Mouse (Mus musculus): Measurements from ENCODE around the gene Cacng3. TPM values are rescaled to one million over a fixed set of nuclear protein-coding genes. Genes with fewer than 3 reads are reported as not detected.

Cacng3 gene
- polyA plus RNA-seq, 1 experiment, result not detected

DNA sequence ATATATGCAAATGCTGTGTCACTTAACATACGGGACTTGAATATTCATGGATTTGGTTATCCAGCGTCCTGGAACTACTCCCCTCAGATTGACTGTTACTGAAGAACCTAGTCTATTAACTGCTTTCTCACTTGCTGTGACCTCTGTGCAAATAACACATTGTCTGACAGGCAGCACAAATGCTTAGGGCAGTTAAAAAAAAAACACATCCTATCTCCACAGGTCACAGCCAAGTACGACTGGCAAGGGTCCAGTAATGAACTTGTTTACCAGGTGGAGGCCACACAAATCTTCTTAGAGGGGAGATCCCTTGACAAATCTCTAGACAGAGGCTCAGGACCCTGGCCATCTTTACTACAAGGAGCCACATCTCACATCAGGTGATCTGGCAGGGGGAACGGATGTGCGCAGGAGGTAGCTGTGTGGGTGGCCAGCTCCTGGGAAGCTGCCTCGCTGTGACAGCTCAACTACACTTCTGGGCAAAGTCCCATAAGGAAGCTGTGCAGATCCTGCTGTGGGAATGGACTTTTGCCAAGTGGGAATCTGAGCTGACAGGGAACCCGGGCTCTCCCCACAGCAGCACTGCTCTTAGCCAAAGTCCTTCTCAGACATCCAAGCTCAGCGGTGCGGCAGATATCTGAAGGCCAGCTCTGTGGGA is 133.7 kb downstream of the Cacng3 start:
- Histone ChIP-seq H3K27me3 (ENCODE audit: control insufficient read depth, insufficient read depth, insufficient read length) (peaks cover 18% of the 10 kb centered on the region), H3K4me3 (ENCODE audit: insufficient read depth, poor library complexity, severe bottlenecking) (no peak overlapping the region), H3K36me3 (ENCODE audit: control insufficient read depth, insufficient read depth) (no peaks in the 10 kb centered on the region), H3K79me3 (ENCODE audit: low read depth) (no peaks in the 10 kb centered on the region), H3K79me2 (ENCODE audit: control insufficient read depth, insufficient read depth) (no peaks in the 10 kb centered on the region), H3ac (ENCODE audit: control insufficient read depth, insufficient read length, low read depth) (no peak overlapping the region)
- no peak for TF ChIP-seq MAX (IDR thresholded peaks at IDR 0.05)
- no peak for TF ChIP-seq CEBPB (IDR thresholded peaks at IDR 0.05; ENCODE audit: low read depth)
- TF ChIP-seq MYOG (IDR thresholded peaks at IDR 0.05; ENCODE audit: control insufficient read depth, extremely low read depth, insufficient read length), result no peak
- no peak for TF ChIP-seq MYOD1 (IDR thresholded peaks at IDR 0.05; ENCODE audit: control insufficient read depth, insufficient read length, low read depth)
- TF ChIP-seq FOSL1 (IDR thresholded peaks at IDR 0.05; ENCODE audit: insufficient read depth, low read length, poor library complexity, severe bottlenecking), result no peak
- no peak for TF ChIP-seq CTCF (IDR thresholded peaks at IDR 0.05; ENCODE audit: control insufficient read depth, insufficient read depth, insufficient read length)
- no peak for TF ChIP-seq USF1 (IDR thresholded peaks at IDR 0.05; ENCODE audit: low read depth)

DNA sequence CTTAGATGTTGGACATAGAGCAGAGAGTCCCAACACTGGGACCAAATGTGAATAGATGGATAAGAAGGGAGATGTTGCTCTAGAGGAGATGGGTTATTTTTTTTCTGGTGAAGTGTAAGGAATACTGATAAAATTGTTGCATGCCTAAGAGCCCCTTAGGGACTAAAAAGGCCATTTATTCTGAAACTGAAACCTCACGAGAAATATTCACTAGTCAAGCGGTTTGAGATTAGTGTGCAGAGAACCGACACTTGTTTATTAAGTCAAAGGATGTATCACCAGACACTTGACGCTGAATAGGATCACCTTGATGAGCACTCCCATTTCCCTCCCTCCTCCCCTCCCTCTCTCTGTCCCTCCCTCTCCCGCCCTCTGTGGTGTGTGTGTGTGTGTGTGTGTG is 136.2 kb downstream of the Cacng3 start:
- Histone ChIP-seq H3K27me3 (ENCODE audit: control insufficient read depth, insufficient read depth, insufficient read length) (peaks cover 18% of the 10 kb centered on the region), H3K79me2 (ENCODE audit: control insufficient read depth, insufficient read depth) (no peaks in the 10 kb centered on the region), H3K36me3 (ENCODE audit: control insufficient read depth, insufficient read depth) (no peaks in the 10 kb centered on the region), H3ac (ENCODE audit: control insufficient read depth, insufficient read length, low read depth) (no peak overlapping the region), H3K79me3 (ENCODE audit: low read depth) (no peaks in the 10 kb centered on the region), H3K4me3 (ENCODE audit: insufficient read depth, poor library complexity, severe bottlenecking) (no peak overlapping the region)
- TF ChIP-seq MYOD1 (IDR thresholded peaks at IDR 0.05; ENCODE audit: control insufficient read depth, insufficient read length, low read depth), result no peak
- no peak for TF ChIP-seq USF1 (IDR thresholded peaks at IDR 0.05; ENCODE audit: low read depth)
- no peak for TF ChIP-seq CEBPB (IDR thresholded peaks at IDR 0.05; ENCODE audit: low read depth)
- TF ChIP-seq CTCF (IDR thresholded peaks at IDR 0.05; ENCODE audit: control insufficient read depth, insufficient read depth, insufficient read length), result no peak
- TF ChIP-seq FOSL1 (IDR thresholded peaks at IDR 0.05; ENCODE audit: insufficient read depth, low read length, poor library complexity, severe bottlenecking), result no peak
- no peak for TF ChIP-seq MAX (IDR thresholded peaks at IDR 0.05)
- no peak for TF ChIP-seq MYOG (IDR thresholded peaks at IDR 0.05; ENCODE audit: control insufficient read depth, extremely low read depth, insufficient read length)

DNA sequence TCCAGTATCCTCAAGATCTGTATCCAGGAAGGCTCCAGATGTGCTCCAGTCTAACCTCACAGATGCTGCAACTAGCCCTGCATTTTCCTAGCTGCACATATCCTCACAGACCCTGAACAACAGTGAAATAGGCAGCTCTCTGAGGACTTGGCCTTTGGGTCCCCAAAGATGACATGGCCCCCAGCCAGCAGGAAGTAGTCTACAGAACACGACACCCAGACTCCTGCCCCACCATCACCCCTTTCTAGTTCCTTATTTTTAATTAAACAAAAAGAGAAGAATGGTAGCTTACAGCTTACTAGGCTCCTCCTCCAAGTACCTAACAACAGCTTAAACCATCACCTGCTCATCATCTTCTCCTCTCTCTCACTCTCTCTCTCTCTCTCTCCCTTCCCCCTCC is 143.4 kb downstream of the Cacng3 start:
- Histone ChIP-seq H3K36me3 (ENCODE audit: control insufficient read depth, insufficient read depth) (no peaks in the 10 kb centered on the region), H3K79me3 (ENCODE audit: low read depth) (no peaks in the 10 kb centered on the region), H3K79me2 (ENCODE audit: control insufficient read depth, insufficient read depth) (no peaks in the 10 kb centered on the region), H3K4me3 (ENCODE audit: insufficient read depth, poor library complexity, severe bottlenecking) (no peak overlapping the region), H3ac (ENCODE audit: control insufficient read depth, insufficient read length, low read depth) (no peak overlapping the region), H3K27me3 (ENCODE audit: control insufficient read depth, insufficient read depth, insufficient read length) (peaks cover 5% of the 10 kb centered on the region)
- no peak for TF ChIP-seq MAX (IDR thresholded peaks at IDR 0.05)
- TF ChIP-seq FOSL1 (IDR thresholded peaks at IDR 0.05; ENCODE audit: insufficient read depth, low read length, poor library complexity, severe bottlenecking), result no peak
- no peak for TF ChIP-seq MYOG (IDR thresholded peaks at IDR 0.05; ENCODE audit: control insufficient read depth, extremely low read depth, insufficient read length)
- no peak for TF ChIP-seq CTCF (IDR thresholded peaks at IDR 0.05; ENCODE audit: control insufficient read depth, insufficient read depth, insufficient read length)
- TF ChIP-seq CEBPB (IDR thresholded peaks at IDR 0.05; ENCODE audit: low read depth), result no peak
- TF ChIP-seq USF1 (IDR thresholded peaks at IDR 0.05; ENCODE audit: low read depth), result no peak
- no peak for TF ChIP-seq MYOD1 (IDR thresholded peaks at IDR 0.05; ENCODE audit: control insufficient read depth, insufficient read length, low read depth)

DNA sequence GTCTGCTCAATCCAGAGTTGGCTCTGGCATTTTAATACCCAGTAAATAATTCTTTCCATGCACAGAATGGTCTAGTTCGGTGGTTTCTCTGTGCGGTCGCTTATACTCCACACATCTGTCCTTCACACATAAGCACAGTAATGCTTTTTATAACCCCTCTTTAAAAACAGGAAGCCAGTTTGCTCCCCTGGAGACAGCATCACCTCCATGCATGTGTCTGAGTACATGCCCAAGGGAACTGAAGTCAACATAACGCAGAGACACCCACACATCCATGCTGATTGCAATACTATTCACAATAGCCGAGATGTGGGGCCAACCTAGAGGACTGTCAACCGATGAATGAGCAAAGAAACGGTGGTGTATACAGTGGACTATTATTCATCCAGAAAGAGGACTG is 147.3 kb downstream of the Cacng3 start:
- peaks cover 8% of the 10 kb centered on the region for H3K27me3 ChIP-seq (ENCODE audit: control insufficient read depth, insufficient read depth, insufficient read length)
- no peaks in the 10 kb centered on the region for H3K79me3 ChIP-seq (ENCODE audit: low read depth)
- H3K4me3 ChIP-seq (ENCODE audit: insufficient read depth, poor library complexity, severe bottlenecking), result no peak overlapping the region
- H3K36me3 ChIP-seq (ENCODE audit: control insufficient read depth, insufficient read depth), result no peaks in the 10 kb centered on the region
- H3ac ChIP-seq (ENCODE audit: control insufficient read depth, insufficient read length, low read depth), result no peak overlapping the region
- no peaks in the 10 kb centered on the region for H3K79me2 ChIP-seq (ENCODE audit: control insufficient read depth, insufficient read depth)
- TF ChIP-seq MYOD1 (IDR thresholded peaks at IDR 0.05; ENCODE audit: control insufficient read depth, insufficient read length, low read depth), result no peak
- TF ChIP-seq MAX (IDR thresholded peaks at IDR 0.05), result no peak
- no peak for TF ChIP-seq CTCF (IDR thresholded peaks at IDR 0.05; ENCODE audit: control insufficient read depth, insufficient read depth, insufficient read length)

Measured in C2C12 (cell line).